Mouse (Mus musculus) thymus, postnatal 14 days (tissue): ENCODE data around the gene Nek6.

Experiments used
- DNase-seq: peaks from one replicate; pipeline ENCODE4 v3.0.0; 2021

Gene Nek6

GRCm38 (mm10) chr2:38584514-38585378 is 73.3 kb downstream of the Nek6 start:
- DNase-seq = no peak

GRCm38 (mm10) chr2:38585379-38585736 is 73.9 kb downstream of the Nek6 start:
- no peak for DNase-seq

- DNase-seq = no peak
Measured at GRCm38 (mm10) chr2:38586733-38587132, 75.3 kb downstream of the Nek6 start.

- DNase-seq = no peak
Measured at GRCm38 (mm10) chr2:38591751-38592459, 80.5 kb downstream of the Nek6 start.

DNA sequence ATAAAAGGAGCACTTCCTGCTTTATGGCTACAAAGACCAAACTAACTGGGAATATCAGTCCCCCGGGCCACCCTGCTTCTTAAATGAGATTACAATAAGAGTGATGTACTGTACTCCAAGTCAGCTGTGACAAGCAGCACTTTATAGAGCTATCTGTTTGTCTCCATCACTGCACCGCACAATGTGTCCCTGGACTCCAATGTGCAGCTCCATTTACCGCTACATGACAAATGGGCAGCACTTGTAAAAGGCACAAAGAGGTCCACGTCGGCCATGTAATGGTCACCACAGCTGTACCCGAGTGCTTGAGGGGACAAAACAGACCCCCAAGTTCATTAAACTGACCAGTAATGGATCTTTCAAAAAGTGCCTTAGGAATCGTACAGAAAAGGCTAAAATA is 83.4 kb downstream of the Nek6 start:
- DNase-seq = no peak

DNA sequence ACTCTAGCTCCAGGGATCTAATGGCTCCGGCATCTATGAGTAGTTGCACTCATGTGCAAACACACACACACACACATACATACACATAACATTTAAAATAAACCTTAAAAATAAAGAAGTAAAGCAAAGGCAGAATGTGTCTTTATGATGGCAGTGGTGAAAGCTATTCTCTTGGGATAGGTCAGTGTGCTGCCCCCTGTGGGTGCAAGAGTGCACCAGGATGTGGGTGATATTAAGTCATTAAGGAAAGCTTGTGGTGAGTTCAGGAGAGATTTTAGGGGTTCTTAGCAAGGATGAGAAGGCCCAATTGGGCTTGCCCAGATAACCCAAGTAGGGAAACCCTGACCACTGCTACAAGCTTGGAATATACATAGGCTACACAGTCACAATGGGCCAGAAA is 86.5 kb downstream of the Nek6 start:
- no peak for DNase-seq

DNA sequence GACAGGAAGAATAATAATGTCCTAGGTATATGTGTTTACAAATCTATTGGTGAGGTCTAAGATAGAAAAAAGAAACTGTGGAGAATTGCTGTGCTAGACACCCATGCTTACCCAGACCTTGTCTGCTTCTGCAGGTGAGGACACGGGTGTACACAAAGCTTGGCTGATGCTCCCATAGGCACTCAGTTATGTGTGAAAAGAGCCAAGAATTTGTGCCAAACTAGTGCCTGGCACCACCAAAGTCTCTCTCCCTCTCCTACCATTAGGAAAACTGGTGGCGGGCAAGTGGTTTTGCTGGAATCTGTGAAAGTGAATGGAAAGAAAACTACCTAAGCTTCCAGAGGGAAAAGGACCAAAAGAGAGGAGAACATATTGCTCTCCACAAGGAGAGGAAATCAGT is 87.0 kb downstream of the Nek6 start:
- DNase-seq = no peak

DNA sequence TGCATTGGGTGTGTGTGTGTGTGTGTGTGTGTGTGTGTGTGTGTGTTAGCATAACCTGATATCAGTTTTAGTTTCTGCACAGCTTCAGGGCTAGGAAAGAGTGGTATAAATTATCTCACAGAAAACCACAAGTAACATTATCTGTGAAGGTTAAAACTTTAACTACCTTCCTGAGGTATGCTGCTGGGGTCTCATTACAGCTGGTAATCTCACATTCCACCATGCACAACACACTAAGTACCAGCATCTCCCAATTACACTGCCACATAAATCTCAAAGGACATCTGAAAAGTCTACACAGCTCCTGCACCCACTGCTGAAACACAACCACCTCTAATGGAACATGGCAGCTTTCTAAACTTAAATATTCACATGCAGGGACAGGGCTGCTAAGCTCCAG is 89.4 kb downstream of the Nek6 start:
- DNase-seq = no peak

DNA sequence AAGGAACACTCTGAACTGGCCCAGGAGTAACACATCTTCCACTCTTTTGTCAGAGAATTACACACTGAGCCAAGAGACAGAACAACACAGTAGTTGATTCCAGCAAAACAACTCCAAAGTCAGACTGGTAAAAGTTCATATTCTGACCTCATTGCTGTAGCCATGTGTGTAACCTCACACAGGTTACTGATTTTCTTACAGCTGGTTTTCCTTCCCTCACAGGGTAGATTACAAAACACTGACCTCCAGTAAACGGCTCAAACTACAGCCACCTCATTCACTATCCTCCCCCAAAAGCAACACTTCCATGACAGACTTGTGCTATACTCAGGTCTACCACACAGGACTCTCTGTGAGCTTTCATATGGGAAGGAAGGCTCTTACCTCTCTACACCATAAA is 96.3 kb downstream of the Nek6 start:
- no peak for DNase-seq

DNA sequence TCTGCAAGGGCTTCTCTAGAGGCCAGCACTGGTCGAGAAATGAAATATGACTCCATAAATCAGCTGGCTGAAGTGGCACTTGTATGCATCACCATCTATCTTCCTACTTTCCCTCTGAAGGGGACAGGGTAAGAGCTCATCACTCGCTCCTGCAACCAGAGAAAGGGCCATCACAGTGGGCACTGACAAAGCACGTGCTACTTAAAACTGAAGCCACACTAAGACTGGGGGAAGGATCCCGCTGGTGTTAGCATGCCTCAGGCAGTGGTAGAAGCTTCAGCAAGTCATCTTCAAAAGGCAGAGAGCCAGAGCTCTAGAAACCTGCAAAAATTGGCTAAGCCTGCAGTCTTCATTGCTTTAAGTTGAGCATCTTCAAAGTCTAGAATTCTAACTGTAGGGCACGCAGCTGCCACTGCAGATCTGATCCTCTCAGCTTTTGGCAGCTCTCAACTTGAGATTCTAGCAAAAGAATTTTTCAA is 97.4 kb downstream of the Nek6 start:
- no peak for DNase-seq

DNA sequence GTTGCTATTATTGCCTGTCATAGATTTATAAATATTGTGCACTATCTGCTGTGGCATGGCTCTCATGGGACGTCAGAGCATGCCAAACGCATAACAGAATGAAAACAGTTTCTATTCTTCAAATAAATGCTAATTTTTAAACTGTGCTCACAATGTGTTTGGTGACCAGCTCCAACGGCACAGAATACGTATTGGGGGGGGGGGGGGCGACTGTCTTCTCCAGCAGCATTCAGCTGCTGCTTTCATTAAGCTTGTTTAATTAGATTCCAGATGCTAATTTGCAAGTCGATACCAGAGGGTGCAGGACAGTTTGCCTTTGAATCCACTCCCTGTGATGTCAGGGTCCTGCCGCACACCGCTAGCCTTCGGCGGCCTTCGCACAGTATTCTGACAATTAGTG is 97.9 kb downstream of the Nek6 start:
- no peak for DNase-seq

GRCm38 (mm10) chr2:38610161-38610560 is 98.7 kb downstream of the Nek6 start:
- no peak for DNase-seq

- no peak for DNase-seq
Measured at GRCm38 (mm10) chr2:38612596-38612995, 101.2 kb downstream of the Nek6 start.

- no peak for DNase-seq
Measured at GRCm38 (mm10) chr2:38613576-38613975, 102.1 kb downstream of the Nek6 start.

DNA sequence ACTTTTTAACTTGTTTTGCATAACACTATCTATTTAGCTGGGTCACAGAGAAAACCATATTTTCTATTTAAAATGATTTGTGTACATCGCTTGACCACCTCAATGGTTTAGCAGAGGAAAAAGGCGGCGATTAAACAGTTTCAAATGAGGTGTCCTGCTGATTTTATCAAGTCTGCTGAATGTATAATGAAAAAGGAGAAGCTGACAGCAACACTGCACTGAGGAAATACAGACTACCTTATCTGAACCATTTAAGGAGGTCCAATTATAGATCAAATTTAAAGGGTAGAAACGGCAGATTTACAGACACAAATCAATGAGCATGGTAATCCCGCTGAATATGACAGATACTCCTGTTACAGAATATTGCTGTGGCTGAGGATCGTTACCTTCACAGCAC is 103.0 kb downstream of the Nek6 start:
- no peak for DNase-seq

DNA sequence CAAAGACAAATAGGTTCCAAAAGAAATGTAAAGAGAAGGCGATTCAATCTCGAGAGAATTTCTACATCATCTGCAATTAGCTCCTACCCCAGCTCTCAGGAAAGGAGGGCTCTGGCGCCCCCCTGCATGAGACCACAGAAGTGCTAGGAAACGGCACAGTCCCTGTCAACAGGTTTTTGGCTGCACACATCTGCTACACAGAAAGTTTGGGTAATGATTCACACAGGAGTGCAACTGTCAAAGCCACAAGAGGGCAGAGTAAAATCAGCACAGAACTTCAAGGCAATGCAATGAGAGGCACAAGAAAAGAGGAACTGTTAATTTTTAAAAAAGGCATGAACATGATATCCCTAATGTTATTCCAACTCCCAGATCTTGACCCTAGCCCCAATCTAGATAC is 104.6 kb downstream of the Nek6 start:
- DNase-seq = peak; percentile 26

DNA sequence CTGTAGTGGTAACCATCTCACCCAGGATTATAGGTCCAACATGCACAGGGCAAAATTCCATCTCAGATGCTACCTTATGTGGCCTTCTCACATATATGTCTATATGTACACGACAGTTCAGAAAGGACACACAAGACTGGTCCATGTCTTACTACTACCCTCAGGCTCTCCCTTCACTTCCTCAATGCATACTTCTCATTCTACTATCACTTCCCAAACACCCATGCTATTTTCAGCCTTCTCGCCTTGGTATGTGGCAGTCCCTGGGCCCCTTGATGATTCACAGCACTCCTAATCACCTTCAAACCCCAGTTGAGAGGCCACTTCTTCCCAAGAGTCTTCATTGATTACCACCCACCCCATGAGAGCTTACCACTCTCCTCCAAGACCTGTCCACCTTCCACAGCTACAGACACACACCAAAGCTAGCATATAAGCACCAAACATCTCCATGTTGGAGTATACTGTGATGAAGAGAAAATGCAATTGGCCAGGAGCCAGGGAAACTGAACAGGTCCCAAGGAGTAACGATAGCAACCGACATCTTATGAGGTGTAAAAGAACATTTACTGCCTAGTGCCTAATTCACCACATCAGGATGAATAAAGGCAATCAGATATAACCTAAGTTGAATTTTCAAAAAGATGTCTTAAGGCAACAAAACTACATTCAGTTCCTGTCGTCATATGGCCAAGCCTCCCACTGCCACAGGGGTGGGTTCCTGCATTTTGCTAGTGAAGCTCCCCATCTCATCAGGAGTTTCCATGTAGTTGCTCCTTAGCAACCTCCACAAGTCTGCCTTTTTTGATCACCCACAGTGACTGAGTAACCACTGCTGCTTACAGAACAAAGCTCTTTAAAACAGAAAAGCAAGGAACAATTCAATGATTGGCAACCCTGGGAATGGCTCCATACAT is 105.8 kb downstream of the Nek6 start:
- DNase-seq = no peak

DNA sequence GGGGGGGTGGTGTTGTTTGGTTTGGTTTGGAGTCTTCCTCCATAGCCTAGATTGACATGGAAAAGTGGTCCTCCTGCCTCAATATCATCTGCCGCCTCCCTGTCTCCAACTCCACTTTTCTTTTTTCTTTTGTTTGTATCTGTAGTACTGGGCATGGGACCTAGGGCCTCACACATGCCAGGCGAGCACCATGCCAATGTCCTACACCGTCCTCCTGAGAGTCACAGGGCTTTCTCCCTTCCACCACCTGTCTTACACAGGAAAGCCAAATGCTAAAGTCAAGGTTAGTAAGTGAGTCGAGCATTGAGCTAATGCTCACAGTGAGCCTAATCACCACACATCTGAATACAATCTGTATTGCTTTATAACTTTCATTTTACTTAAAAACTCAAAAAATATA is 108.3 kb downstream of the Nek6 start:
- DNase-seq = no peak

GRCm38 (mm10) chr2:38621076-38621475 is 109.6 kb downstream of the Nek6 start:
- DNase-seq = no peak

DNA sequence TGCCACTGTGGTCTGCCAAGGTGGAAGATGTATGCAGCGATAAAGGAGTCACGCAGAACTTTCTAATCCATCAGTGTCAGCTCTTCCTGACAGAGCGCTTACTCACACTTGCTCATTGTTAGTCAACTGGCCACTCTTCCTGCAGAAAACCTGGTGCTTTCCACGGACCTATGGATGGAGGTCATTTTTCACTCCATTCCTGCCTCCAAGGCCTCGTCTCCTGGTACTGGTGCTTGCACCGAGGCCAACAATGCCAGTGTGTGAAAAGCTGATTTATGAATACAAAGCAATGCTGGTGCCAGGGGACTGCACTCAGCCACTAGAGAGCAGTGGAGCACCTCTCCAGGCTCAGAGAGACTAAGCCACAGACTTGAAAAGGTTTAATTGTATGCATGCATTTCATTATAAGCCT is 110.2 kb downstream of the Nek6 start:
- DNase-seq = no peak

- DNase-seq = no peak
Measured at GRCm38 (mm10) chr2:38623411-38623810, 112.0 kb downstream of the Nek6 start.

GRCm38 (mm10) chr2:38623821-38624590 is 112.6 kb downstream of the Nek6 start:
- no peak for DNase-seq
